Mouse (Mus musculus) forelimb bud, embryonic 11.5 days (tissue): Measurements from ENCODE around the gene Kif6.

Experiments
- DNase-seq: peaks from one replicate; pipeline ENCODE4 v3.0.0-alpha.2; 2012; ENCODE audit warnings: low read depth, low spot score

Gene Kif6

DNA sequence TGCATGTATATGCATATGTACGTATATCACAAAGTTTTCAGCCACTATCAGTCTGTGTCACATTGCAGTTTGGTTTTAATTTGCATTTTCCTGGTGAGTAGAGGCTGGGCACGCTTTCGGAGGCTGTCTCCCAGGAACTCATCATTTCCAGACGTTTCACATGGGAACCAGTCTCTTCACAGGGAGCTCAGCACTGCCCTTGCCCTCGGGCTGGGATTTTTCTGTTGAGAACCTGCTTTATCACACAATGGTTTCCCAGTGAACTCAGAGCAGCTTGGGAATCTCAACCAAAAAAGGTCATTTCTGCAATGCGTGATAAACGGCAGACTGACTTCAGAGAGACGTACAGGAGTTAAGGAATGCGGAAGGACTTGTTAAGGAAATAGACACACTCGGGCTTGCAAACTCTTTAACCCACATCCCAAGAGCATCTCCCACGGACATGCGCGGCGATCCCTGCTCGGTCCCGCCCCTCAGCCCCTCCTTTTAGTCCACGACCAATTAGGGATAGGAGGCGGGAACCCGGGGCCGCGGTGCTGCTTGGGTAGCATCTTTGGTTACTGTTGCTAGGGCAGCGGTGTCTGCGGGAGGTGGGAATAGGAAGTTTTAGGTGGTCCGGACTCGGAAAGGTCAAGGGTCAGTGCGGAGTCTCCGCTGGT is at the start of gene Kif6:
Gene Kif6 (plus strand): TSS at position 560 of the 659 bp plus-strand sequence.
- peak; percentile 84 for DNase-seq

GRCm38 (mm10) chr17:49568717-49569116 is 46.2 kb upstream of the Kif6 start:
- DNase-seq = no peak

DNA sequence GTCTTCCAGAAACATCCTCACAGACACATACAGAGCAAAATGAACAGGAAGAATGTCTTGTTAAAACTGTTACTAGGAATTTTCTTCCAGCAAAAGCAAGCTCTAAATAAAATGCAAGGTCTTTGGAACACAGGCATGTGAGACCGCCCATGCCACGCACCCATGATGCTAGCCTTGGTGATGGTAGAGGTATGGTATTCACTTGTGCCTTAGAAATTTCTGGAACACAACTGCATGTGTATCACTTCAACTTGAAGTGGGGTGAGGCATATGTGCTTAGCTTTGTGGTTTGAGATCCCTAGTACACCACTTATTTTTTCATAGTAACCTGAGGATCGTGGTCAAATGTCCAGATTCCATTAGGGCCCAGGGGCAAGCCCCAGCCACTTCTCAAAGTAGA is 37.6 kb upstream of the Kif6 start:
- no peak for DNase-seq

GRCm38 (mm10) chr17:49582471-49582870 is 32.5 kb upstream of the Kif6 start:
- DNase-seq = peak; percentile 55

DNA sequence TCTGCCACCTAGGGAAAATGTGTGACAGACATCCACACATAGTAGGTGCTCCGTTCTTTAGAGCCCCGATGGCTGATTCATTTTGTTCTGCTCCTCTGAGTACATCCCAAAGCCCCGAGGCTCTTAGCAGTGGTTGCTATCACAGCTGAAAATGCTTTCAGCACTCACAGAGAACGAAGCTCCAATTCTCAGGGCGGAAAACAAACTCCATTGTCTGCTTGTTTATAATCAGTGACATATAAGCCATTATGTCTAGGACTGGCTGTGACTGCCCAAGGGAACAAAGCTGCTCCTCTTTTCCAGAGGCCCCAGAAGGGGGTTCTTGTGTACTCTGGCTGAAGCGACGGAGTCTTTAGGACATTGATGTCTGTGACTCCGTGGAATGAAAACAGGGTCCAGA is 24.9 kb upstream of the Kif6 start:
- no peak for DNase-seq

GRCm38 (mm10) chr17:49605397-49605796 is 9.5 kb upstream of the Kif6 start:
- no peak for DNase-seq

GRCm38 (mm10) chr17:49607351-49608027 is 7.4 kb upstream of the Kif6 start:
- DNase-seq = no peak

- no peak for DNase-seq
Observed at GRCm38 (mm10) chr17:49610296-49610695, 4.6 kb upstream of the Kif6 start.

- DNase-seq = peak; percentile 10
Observed at GRCm38 (mm10) chr17:49615241-49615651, 310 bp downstream of the Kif6 start.

GRCm38 (mm10) chr17:49624572-49624971 is 9.6 kb downstream of the Kif6 start:
- DNase-seq = no peak

GRCm38 (mm10) chr17:49627011-49627794 is 12.3 kb downstream of the Kif6 start:
- no peak for DNase-seq

GRCm38 (mm10) chr17:49628875-49629274 is 13.9 kb downstream of the Kif6 start:
- no peak for DNase-seq

GRCm38 (mm10) chr17:49633041-49633440 is 18.1 kb downstream of the Kif6 start:
- no peak for DNase-seq

GRCm38 (mm10) chr17:49641903-49642302 is 27.0 kb downstream of the Kif6 start:
- no peak for DNase-seq

- no peak for DNase-seq
Observed at GRCm38 (mm10) chr17:49642336-49642735, 27.4 kb downstream of the Kif6 start.

DNA sequence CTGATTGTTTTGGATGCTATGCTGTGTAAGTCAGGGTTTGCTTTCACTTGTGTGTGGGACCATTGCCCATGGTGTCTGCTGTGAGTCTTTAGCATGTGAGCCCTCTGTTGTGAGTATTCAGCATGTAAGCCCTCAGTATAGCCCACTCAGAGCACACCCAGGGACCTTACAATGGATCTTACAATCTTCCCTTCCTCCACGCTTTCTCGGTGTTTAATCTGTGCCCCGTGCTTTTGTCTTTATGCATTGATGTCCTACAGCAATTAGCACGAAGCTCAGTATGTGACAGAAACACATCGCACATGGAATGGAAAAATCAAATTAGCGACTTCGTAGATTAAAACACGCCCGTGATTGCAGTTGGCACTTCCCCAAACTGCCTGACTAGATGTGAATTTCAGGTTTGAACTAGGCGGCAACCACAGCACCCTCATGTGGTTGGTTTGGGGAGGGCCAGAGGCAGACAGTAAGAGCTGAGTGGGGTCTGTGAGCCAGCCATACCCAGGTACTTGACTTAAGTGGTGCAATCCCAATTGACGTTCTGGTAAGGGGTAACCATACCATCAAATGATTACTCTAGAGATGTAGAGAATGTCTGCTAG is 28.1 kb downstream of the Kif6 start:
- DNase-seq = no peak

- DNase-seq = no peak
Observed at GRCm38 (mm10) chr17:49646267-49646666, 31.3 kb downstream of the Kif6 start.

GRCm38 (mm10) chr17:49648970-49649369 is 34.0 kb downstream of the Kif6 start:
- DNase-seq = no peak

- no peak for DNase-seq
Observed at GRCm38 (mm10) chr17:49649394-49649793, 34.5 kb downstream of the Kif6 start.

- DNase-seq = no peak
Observed at GRCm38 (mm10) chr17:49650366-49650765, 35.4 kb downstream of the Kif6 start.

DNA sequence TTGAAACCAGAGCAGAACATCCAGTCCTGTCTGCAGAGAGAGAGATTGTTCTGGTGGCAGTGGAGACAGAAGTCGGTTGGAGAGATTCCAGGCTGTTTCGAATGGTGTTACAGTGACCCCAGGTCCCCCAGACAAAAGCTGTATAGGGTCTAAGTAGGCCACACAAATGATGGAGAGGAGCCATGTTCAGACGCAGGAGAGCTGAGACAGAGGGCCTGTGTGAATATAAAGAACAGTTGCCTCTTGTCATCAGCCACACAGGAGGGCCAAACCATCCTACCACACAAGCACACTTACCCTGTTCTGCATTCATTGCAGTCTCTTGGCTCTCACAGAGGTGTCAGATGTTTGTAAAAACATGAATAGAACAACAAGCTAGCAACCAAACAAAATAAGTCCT is 37.4 kb downstream of the Kif6 start:
- no peak for DNase-seq

DNA sequence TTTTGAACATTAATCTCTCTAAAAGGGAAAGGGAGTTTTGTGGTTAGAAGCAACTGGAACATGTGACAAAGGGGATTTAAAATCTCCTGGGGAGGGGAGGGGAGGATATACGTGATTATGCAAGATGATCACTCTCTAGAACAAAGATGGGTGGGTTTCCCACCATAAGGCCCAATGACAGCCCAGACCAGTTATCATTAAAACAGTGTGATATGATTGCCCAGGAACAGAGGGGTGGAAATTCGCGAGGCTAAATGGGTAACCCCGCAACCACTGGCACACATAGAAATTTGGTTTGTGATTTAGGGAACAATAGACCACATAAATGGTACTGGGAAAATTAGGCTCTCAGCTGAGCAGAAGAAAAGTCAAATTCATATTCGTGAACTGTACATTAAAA is 37.9 kb downstream of the Kif6 start:
- DNase-seq = no peak
